Mouse (Mus musculus) erythroblast, embryonic 14.5 days (primary cell): ENCODE data around the gene Rbfox3.

Experiments used
- GATA1 ChIP-seq: IDR thresholded peaks from 2 replicates; pipeline ENCODE4 v1.6.1; 2012; ENCODE audit warnings: low read length, inconsistent platforms, mixed read lengths
- TAL1 ChIP-seq: IDR thresholded peaks from 3 replicates; pipeline ENCODE4 v1.6.1; 2012; ENCODE audit warnings: low read length, inconsistent platforms, mixed read lengths

DNA sequence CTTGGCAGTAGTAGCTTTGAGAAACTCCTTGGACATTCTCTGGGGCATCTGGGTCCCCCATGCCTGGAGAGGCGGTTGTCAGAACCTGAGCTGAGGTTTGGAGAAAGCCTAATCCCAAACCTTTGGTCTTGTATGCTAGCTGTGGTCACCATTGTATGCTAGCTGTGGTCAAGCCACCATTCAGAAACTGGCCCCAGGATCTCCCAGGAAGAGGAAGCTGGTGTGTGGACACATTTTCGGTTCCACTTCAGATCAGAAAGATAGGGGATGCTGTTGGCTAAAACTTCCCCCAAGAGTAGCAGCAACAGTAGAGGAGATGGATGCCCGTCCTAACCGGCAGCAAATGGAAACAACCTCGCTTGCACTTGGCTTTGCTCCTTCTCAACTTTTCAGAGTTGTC lies 337.0 kb downstream of the Rbfox3 start:
- TF ChIP-seq TAL1 (no peak), GATA1 (no peak)
